Mouse (Mus musculus): ENCODE results near the gene Ferd3l. TPM values are rescaled to one million over a fixed set of nuclear protein-coding genes. Genes with fewer than 3 reads are reported as not detected.

Ferd3l gene
- polyA plus RNA-seq, 1 experiment from 2014 or later: not detected

DNA sequence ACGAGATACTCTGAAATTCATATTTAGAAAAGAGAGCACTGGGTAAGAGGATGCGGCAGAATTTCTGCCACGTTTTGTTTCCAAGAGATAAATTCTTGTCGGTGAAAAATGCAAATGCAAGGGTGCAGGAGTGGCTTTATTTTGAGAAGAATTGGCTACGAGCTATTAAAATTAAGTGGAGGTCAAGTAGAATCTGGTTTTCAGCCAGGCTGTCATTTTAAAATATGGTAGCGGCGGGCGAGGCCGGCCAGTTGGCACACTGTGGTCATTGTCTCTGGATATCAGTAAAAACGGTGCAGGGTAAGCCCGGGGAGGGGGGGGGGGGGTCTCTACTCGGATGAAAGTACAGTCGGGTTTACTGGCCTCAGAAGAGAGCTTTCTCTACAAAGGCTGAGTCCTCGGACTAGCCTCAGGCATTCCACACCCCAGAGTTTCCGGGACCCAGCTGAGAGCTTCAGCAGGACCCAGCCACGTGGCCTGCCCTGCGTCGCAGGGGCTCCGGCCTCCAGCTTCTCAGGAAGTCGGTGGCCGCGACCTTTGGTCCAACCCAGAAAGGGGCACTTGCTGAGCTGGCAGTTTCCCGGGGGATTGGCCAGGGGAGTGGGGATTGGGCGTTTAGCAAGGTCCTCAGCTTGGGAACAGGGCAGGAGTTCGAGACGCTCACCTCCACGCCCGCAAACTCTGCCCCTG, 27.5 kb downstream of the Ferd3l start:
- H3K27ac ChIP-seq (replicated peaks in 1 of 2; ENCODE audit: control insufficient read depth in 1 of 2, insufficient read depth in 1 of 2, low read depth in 2 of 2, low read length in 2 of 2): peak overlapping the region; percentile 18 to 30; a peak in 3 of 4 replicates
- 5% methylated on average over 28 of the region's 28 CpGs for WGBS

GRCm38 (mm10) chr12:33956576-33957399, 28.6 kb downstream of the Ferd3l start:
- peak; percentile 24; the same call in 1 of the 2 replicates for ATAC-seq (ENCODE audit: insufficient number of reproducible peaks, insufficient read depth, low FRiP score, low read depth)
- WGBS: under 1% methylated on average over 41 of the region's 43 CpGs

More for the DNA sequence above, 27.5 kb downstream of the Ferd3l start:
- no peak for ATAC-seq (ENCODE audit: insufficient number of reproducible peaks, insufficient read depth, low FRiP score, low read depth)
- Histone ChIP-seq H3K4me1 (ENCODE audit: control insufficient read depth in 2 of 2, insufficient read depth in 2 of 2, low read length in 2 of 2) (peaks cover 0 to 6% of the 10 kb centered on the region in 2 experiments; a peak in 2 of 4 replicates), H3K9ac (ENCODE audit: low read length) (peak overlapping the region; percentile 52; the same call in 1 of the 2 replicates), H3K4me2 (ENCODE audit: low read length) (peak overlapping the region; percentile 73), H3K4me3 (ENCODE audit: control insufficient read depth in 1 of 2, insufficient read depth in 1 of 2, low read depth in 1 of 2, low read length in 2 of 2) (peak overlapping the region; percentile 2 to 71; a peak in 3 of 4 replicates), H3K27me3 (ENCODE audit: control insufficient read depth, insufficient read depth, low read length) (peaks cover 63% of the 10 kb centered on the region), H3K36me3 (ENCODE audit: control insufficient read depth, insufficient read depth, low read length) (no peaks in the 10 kb centered on the region), H3K9me3 (ENCODE audit: control insufficient read depth, low read length) (no peaks in the 10 kb centered on the region)

GRCm38 (mm10) chr12:33957400-33958240, 29.4 kb downstream of the Ferd3l start, which contains the start of gene Twist1:
Gene Twist1, plus strand, starts transcription at chr12:33957671.
- Histone ChIP-seq H3K9ac (ENCODE audit: low read length) (peak within 1 kb of the TSS; percentile 78), H3K36me3 (ENCODE audit: control insufficient read depth, insufficient read depth, low read length) (no peaks in the 10 kb centered on the region), H3K4me2 (ENCODE audit: low read length) (peak within 1 kb of the TSS; percentile 73), H3K27ac (replicated peaks in 1 of 2; ENCODE audit: control insufficient read depth in 1 of 2, insufficient read depth in 1 of 2, low read depth in 2 of 2, low read length in 2 of 2) (peak within 1 kb of the TSS; percentile 75 to 83), H3K4me1 (ENCODE audit: control insufficient read depth in 2 of 2, insufficient read depth in 2 of 2, low read length in 2 of 2) (peaks cover 0 to 6% of the 10 kb centered on the region in 2 experiments; a peak in 2 of 4 replicates), H3K9me3 (ENCODE audit: control insufficient read depth, low read length) (no peaks in the 10 kb centered on the region), H3K4me3 (ENCODE audit: control insufficient read depth in 1 of 2, insufficient read depth in 1 of 2, low read depth in 1 of 2, low read length in 2 of 2) (peak within 1 kb of the TSS; percentile 64 to 71), H3K27me3 (ENCODE audit: control insufficient read depth, insufficient read depth, low read length) (peaks cover 81% of the 10 kb centered on the region)
- peak; percentile 81 for ATAC-seq (ENCODE audit: insufficient number of reproducible peaks, insufficient read depth, low FRiP score, low read depth)
- under 1% methylated on average over 87 of the region's 105 CpGs for WGBS

More at GRCm38 (mm10) chr12:33956576-33957399, 28.6 kb downstream of the Ferd3l start:
- Histone ChIP-seq H3K27me3 (ENCODE audit: control insufficient read depth, insufficient read depth, low read length) (peaks cover 74% of the 10 kb centered on the region), H3K36me3 (ENCODE audit: control insufficient read depth, insufficient read depth, low read length) (no peaks in the 10 kb centered on the region), H3K9ac (ENCODE audit: low read length) (peak overlapping the region; percentile 78), H3K4me1 (ENCODE audit: control insufficient read depth in 2 of 2, insufficient read depth in 2 of 2, low read length in 2 of 2) (peaks cover 0 to 6% of the 10 kb centered on the region in 2 experiments; a peak in 2 of 4 replicates), H3K4me3 (ENCODE audit: control insufficient read depth in 1 of 2, insufficient read depth in 1 of 2, low read depth in 1 of 2, low read length in 2 of 2) (peak overlapping the region; percentile 57 to 71), H3K4me2 (ENCODE audit: low read length) (peak overlapping the region; percentile 73), H3K9me3 (ENCODE audit: control insufficient read depth, low read length) (no peaks in the 10 kb centered on the region), H3K27ac (replicated peaks in 1 of 2; ENCODE audit: control insufficient read depth in 1 of 2, insufficient read depth in 1 of 2, low read depth in 2 of 2, low read length in 2 of 2) (peak overlapping the region; percentile 68 to 75)

- Histone ChIP-seq H3K36me3 (ENCODE audit: control insufficient read depth, insufficient read depth, low read length) (no peaks in the 10 kb centered on the region), H3K4me1 (ENCODE audit: control insufficient read depth in 2 of 2, insufficient read depth in 2 of 2, low read length in 2 of 2) (peaks cover 0 to 6% of the 10 kb centered on the region in 2 experiments; a peak in 2 of 4 replicates), H3K27ac (replicated peaks in 1 of 2; ENCODE audit: control insufficient read depth in 1 of 2, insufficient read depth in 1 of 2, low read depth in 2 of 2, low read length in 2 of 2) (peak overlapping the region; percentile 34 to 75; a peak in 3 of 4 replicates), H3K9ac (ENCODE audit: low read length) (peak overlapping the region; percentile 78), H3K9me3 (ENCODE audit: control insufficient read depth, low read length) (no peaks in the 10 kb centered on the region), H3K4me2 (ENCODE audit: low read length) (peak overlapping the region; percentile 73), H3K4me3 (ENCODE audit: control insufficient read depth in 1 of 2, insufficient read depth in 1 of 2, low read depth in 1 of 2, low read length in 2 of 2) (peak overlapping the region; percentile 64 to 71), H3K27me3 (ENCODE audit: control insufficient read depth, insufficient read depth, low read length) (peaks cover 83% of the 10 kb centered on the region)
- 0 out of 2 replicates have a peak, but pooled peaks have one; percentile 11 for ATAC-seq (ENCODE audit: insufficient number of reproducible peaks, insufficient read depth, low FRiP score, low read depth)
- WGBS: under 1% methylated on average over 56 of the region's 56 CpGs
Observed at GRCm38 (mm10) chr12:33958241-33959194, 30.3 kb downstream of the Ferd3l start.

DNA sequence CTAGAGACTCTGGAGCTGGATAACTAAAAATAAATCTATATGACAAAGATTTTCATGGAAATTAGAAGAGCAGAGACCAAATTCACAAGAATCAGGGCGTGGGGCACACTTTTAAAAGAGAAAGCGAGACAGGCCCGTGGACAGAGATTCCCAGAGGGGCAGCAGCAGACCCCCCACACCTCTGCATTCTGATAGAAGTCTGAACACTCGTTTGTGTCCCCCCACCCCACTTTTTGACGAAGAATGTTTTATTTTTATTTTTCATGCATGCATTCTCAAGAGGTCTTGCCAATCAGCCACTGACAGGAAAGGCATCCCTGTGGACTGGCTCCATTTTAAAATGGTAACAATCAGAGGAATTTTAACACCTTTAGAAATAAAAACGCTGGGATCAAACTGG, 31.0 kb downstream of the Ferd3l start:
- Histone ChIP-seq H3K4me1 (ENCODE audit: control insufficient read depth in 2 of 2, insufficient read depth in 2 of 2, low read length in 2 of 2) (peaks cover 0 to 6% of the 10 kb centered on the region in 2 experiments; a peak in 2 of 4 replicates), H3K9me3 (ENCODE audit: control insufficient read depth, low read length) (no peaks in the 10 kb centered on the region), H3K27me3 (ENCODE audit: control insufficient read depth, insufficient read depth, low read length) (peaks cover 84% of the 10 kb centered on the region), H3K36me3 (ENCODE audit: control insufficient read depth, insufficient read depth, low read length) (no peaks in the 10 kb centered on the region), H3K27ac (replicated peaks in 1 of 2; ENCODE audit: control insufficient read depth in 1 of 2, insufficient read depth in 1 of 2, low read depth in 2 of 2, low read length in 2 of 2) (peak overlapping the region in 1 of 2 experiments; percentile 75; a peak in 1 of 4 replicates), H3K4me3 (ENCODE audit: control insufficient read depth in 1 of 2, insufficient read depth in 1 of 2, low read depth in 1 of 2, low read length in 2 of 2) (peak overlapping the region; percentile 64 to 71), H3K4me2 (ENCODE audit: low read length) (peak overlapping the region; percentile 73), H3K9ac (ENCODE audit: low read length) (peak overlapping the region; percentile 78)
- no peak for ATAC-seq (ENCODE audit: insufficient number of reproducible peaks, insufficient read depth, low FRiP score, low read depth)
- 11% methylated on average over 6 of the region's 6 CpGs for WGBS

DNA sequence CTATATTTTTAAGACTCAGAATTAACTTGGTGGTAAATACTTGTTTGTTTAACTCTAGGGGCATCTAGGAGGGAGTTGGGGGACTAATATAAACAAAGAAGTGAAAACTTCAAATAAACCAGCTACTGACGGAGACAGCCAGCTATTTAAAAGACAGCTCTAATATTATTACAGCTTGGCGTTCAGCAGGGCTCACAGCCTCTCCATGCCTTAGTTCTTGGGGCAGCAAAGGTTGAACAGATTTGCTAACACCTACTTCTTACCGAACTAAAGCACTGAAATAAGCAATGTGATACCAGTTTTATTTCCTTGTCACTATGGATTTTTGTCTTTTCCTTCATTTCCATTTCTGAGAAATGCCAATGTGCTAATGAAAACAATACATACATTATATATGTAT, 31.6 kb downstream of the Ferd3l start:
- peaks cover 0 to 6% of the 10 kb centered on the region in 2 experiments; a peak in 2 of 4 replicates for H3K4me1 ChIP-seq (ENCODE audit: control insufficient read depth in 2 of 2, insufficient read depth in 2 of 2, low read length in 2 of 2)
- no peak for ATAC-seq (ENCODE audit: insufficient number of reproducible peaks, insufficient read depth, low FRiP score, low read depth)
- peak overlapping the region; percentile 22 for H3K4me2 ChIP-seq (ENCODE audit: low read length)
- H3K27ac ChIP-seq (replicated peaks in 1 of 2; ENCODE audit: control insufficient read depth in 1 of 2, insufficient read depth in 1 of 2, low read depth in 2 of 2, low read length in 2 of 2): no peak overlapping the region
- no peak overlapping the region for H3K9ac ChIP-seq (ENCODE audit: low read length)
- 36% methylated on average over 3 of the region's 3 CpGs for WGBS
- peaks cover 86% of the 10 kb centered on the region for H3K27me3 ChIP-seq (ENCODE audit: control insufficient read depth, insufficient read depth, low read length)
- H3K4me3 ChIP-seq (ENCODE audit: control insufficient read depth in 1 of 2, insufficient read depth in 1 of 2, low read depth in 1 of 2, low read length in 2 of 2): peak overlapping the region in 1 of 2 experiments; percentile 20; a peak in 1 of 4 replicates
- no peaks in the 10 kb centered on the region for H3K9me3 ChIP-seq (ENCODE audit: control insufficient read depth, low read length)
- no peaks in the 10 kb centered on the region for H3K36me3 ChIP-seq (ENCODE audit: control insufficient read depth, insufficient read depth, low read length)
